Mouse (Mus musculus) lung, embryonic 16.5 days (tissue): Measurements from ENCODE around the gene Slc13a3. TPM values are rescaled to one million over a fixed set of nuclear protein-coding genes. Genes with fewer than 3 reads are reported as not detected.

Experiments used
- ATAC-seq: fragments of 200-750 bp; cut with Nextera tagmentation; 2 replicates; pipeline ENCODE4 v1.8.0; 2017; ENCODE audit warnings: low read depth, mild to moderate bottlenecking, moderate library complexity
- H3K27ac ChIP-seq: fragments of 300-500 bp; sonication (generic); 2 replicates; pipeline ENCODE4 v1.5.1; 2014; ENCODE audit warnings: mild to moderate bottlenecking, control low read depth, low read length
- H3K27me3 ChIP-seq: fragments of 300-500 bp; sonication (generic); 2 replicates; pipeline ENCODE4 v1.6.1; 2014; ENCODE audit warnings: low read depth, low read length, mixed read lengths; ENCODE audit not compliant: control insufficient read depth, insufficient read depth
- H3K36me3 ChIP-seq: fragments of 300-500 bp; sonication (generic); 2 replicates; pipeline ENCODE4 v1.6.1; 2014; ENCODE audit warnings: low read length; ENCODE audit not compliant: control insufficient read depth, insufficient read depth
- H3K4me1 ChIP-seq: fragments of 300-500 bp; sonication (generic); replicated peaks from 2 replicates; pipeline ENCODE4 v1.6.1; 2014; ENCODE audit warnings: low read length, mixed read lengths; ENCODE audit not compliant: control insufficient read depth, insufficient read depth
- H3K4me2 ChIP-seq: fragments of 300-500 bp; sonication (generic); 2 replicates; pipeline ENCODE4 v1.6.1; 2014; ENCODE audit warnings: low read depth, low read length, control low read depth
- H3K4me3 ChIP-seq: fragments of 300-500 bp; sonication (generic); 2 replicates; pipeline ENCODE4 v1.5.1; 2014; ENCODE audit warnings: mild to moderate bottlenecking, low read length, control low read depth
- H3K9ac ChIP-seq: fragments of 300-500 bp; sonication (generic); 2 replicates; pipeline ENCODE4 v1.6.1; 2014; ENCODE audit warnings: low read length, control low read depth
- H3K9me3 ChIP-seq: fragments of 300-500 bp; sonication (generic); 2 replicates; pipeline ENCODE4 v1.6.1; 2016; ENCODE audit warnings: low read length; ENCODE audit not compliant: control insufficient read depth
- WGBS: fragments of 180-500 bp; shearing (Covaris S2); extraction: QIAGEN DNeasy Blood & Tissue Kit; methylation state at CpG from one replicate; pipeline ENCODE4 v1.1.7; 2014; 5-methylcytosine and 5-hydroxymethylcytosine counted together
- polyA plus RNA-seq: library from polyadenylated mRNA; unstranded; fragments of >200 nt; fragmentation: Nextera tagmentation; extraction: Ambion mirVana; gene quantifications from 2 replicates; pipeline ENCODE4 v1.2.1, GENCODE M21; 2015

Gene Slc13a3
- polyA plus RNA-seq, 1 experiment from 2014 or later = 0.57 TPM

GRCm38 (mm10) chr2:165459663-165460062, 13.4 kb downstream of the Slc13a3 start:
- no peak for ATAC-seq
- no peaks in the 10 kb centered on the region for H3K27me3 ChIP-seq
- no peak overlapping the region for H3K27ac ChIP-seq
- no peak overlapping the region for H3K9ac ChIP-seq
- H3K4me1 ChIP-seq = no peaks in the 10 kb centered on the region
- H3K36me3 ChIP-seq = no peaks in the 10 kb centered on the region
- no peak overlapping the region for H3K4me2 ChIP-seq
- H3K9me3 ChIP-seq = no peaks in the 10 kb centered on the region
- 11% methylated on average over 7 of the region's 7 CpGs for WGBS
- no peak overlapping the region for H3K4me3 ChIP-seq

GRCm38 (mm10) chr2:165458189-165458588, 14.8 kb downstream of the Slc13a3 start:
- Histone ChIP-seq H3K9me3 (no peaks in the 10 kb centered on the region), H3K9ac (no peak overlapping the region), H3K27ac (no peak overlapping the region), H3K27me3 (no peaks in the 10 kb centered on the region), H3K36me3 (no peaks in the 10 kb centered on the region), H3K4me1 (no peaks in the 10 kb centered on the region), H3K4me2 (no peak overlapping the region), H3K4me3 (no peak overlapping the region)
- ATAC-seq = no peak
- WGBS = 59% methylated on average over 5 of the region's 5 CpGs

GRCm38 (mm10) chr2:165456710-165457109, 16.3 kb downstream of the Slc13a3 start:
- no peaks in the 10 kb centered on the region for H3K9me3 ChIP-seq
- no peaks in the 10 kb centered on the region for H3K27me3 ChIP-seq
- H3K4me2 ChIP-seq = no peak overlapping the region
- no peak overlapping the region for H3K4me3 ChIP-seq
- 49% methylated on average over 2 of the region's 2 CpGs for WGBS
- no peak for ATAC-seq
- no peak overlapping the region for H3K9ac ChIP-seq
- H3K27ac ChIP-seq = no peak overlapping the region
- no peaks in the 10 kb centered on the region for H3K36me3 ChIP-seq
- H3K4me1 ChIP-seq = no peaks in the 10 kb centered on the region

GRCm38 (mm10) chr2:165452730-165453693, 20.0 kb downstream of the Slc13a3 start:
- no peaks in the 10 kb centered on the region for H3K4me1 ChIP-seq
- H3K27me3 ChIP-seq = no peaks in the 10 kb centered on the region
- H3K4me3 ChIP-seq = no peak overlapping the region
- H3K27ac ChIP-seq = no peak overlapping the region
- ATAC-seq = no peak
- WGBS = 60% methylated on average over 12 of the region's 12 CpGs
- H3K36me3 ChIP-seq = no peaks in the 10 kb centered on the region
- H3K9me3 ChIP-seq = no peaks in the 10 kb centered on the region
- H3K4me2 ChIP-seq = no peak overlapping the region
- H3K9ac ChIP-seq = no peak overlapping the region

GRCm38 (mm10) chr2:165448475-165448874, 24.6 kb downstream of the Slc13a3 start:
- Histone ChIP-seq H3K27ac (no peak overlapping the region), H3K9me3 (no peaks in the 10 kb centered on the region), H3K9ac (no peak overlapping the region), H3K4me1 (no peaks in the 10 kb centered on the region), H3K27me3 (no peaks in the 10 kb centered on the region), H3K36me3 (no peaks in the 10 kb centered on the region), H3K4me2 (no peak overlapping the region), H3K4me3 (no peak overlapping the region)
- WGBS = 79% methylated on average over 9 of the region's 9 CpGs
- ATAC-seq = no peak

- Histone ChIP-seq H3K4me2 (no peak overlapping the region), H3K4me1 (no peaks in the 10 kb centered on the region), H3K9ac (no peak overlapping the region), H3K9me3 (no peaks in the 10 kb centered on the region), H3K27me3 (no peaks in the 10 kb centered on the region), H3K36me3 (no peaks in the 10 kb centered on the region), H3K4me3 (no peak overlapping the region), H3K27ac (no peak overlapping the region)
- WGBS = 69% methylated on average over 3 of the region's 3 CpGs
- no peak for ATAC-seq
Measured at GRCm38 (mm10) chr2:165444861-165445260, 28.2 kb downstream of the Slc13a3 start.

GRCm38 (mm10) chr2:165442981-165443380, 30.0 kb downstream of the Slc13a3 start:
- Histone ChIP-seq H3K4me2 (no peak overlapping the region), H3K36me3 (no peaks in the 10 kb centered on the region), H3K4me1 (no peaks in the 10 kb centered on the region), H3K27me3 (no peaks in the 10 kb centered on the region), H3K9me3 (no peaks in the 10 kb centered on the region), H3K27ac (no peak overlapping the region), H3K4me3 (no peak overlapping the region), H3K9ac (no peak overlapping the region)
- no peak for ATAC-seq
- 52% methylated on average over 10 of the region's 10 CpGs for WGBS

- no peaks in the 10 kb centered on the region for H3K27me3 ChIP-seq
- H3K9ac ChIP-seq = no peak overlapping the region
- H3K9me3 ChIP-seq = no peaks in the 10 kb centered on the region
- no peaks in the 10 kb centered on the region for H3K36me3 ChIP-seq
- 46% methylated on average over 4 of the region's 4 CpGs for WGBS
- H3K27ac ChIP-seq = no peak overlapping the region
- H3K4me3 ChIP-seq = no peak overlapping the region
- no peak for ATAC-seq
- no peaks in the 10 kb centered on the region for H3K4me1 ChIP-seq
- H3K4me2 ChIP-seq = no peak overlapping the region
Measured at GRCm38 (mm10) chr2:165441613-165442012, 31.4 kb downstream of the Slc13a3 start.

GRCm38 (mm10) chr2:165439613-165440012, 33.4 kb downstream of the Slc13a3 start:
- Histone ChIP-seq H3K27ac (no peak overlapping the region), H3K4me2 (no peak overlapping the region), H3K27me3 (no peaks in the 10 kb centered on the region), H3K9ac (no peak overlapping the region), H3K36me3 (no peaks in the 10 kb centered on the region), H3K4me3 (no peak overlapping the region), H3K4me1 (no peaks in the 10 kb centered on the region), H3K9me3 (no peaks in the 10 kb centered on the region)
- no peak for ATAC-seq
- 80% methylated on average over 10 of the region's 10 CpGs for WGBS
